Mouse (Mus musculus): ENCODE results near the gene Wdr11.

DNA sequence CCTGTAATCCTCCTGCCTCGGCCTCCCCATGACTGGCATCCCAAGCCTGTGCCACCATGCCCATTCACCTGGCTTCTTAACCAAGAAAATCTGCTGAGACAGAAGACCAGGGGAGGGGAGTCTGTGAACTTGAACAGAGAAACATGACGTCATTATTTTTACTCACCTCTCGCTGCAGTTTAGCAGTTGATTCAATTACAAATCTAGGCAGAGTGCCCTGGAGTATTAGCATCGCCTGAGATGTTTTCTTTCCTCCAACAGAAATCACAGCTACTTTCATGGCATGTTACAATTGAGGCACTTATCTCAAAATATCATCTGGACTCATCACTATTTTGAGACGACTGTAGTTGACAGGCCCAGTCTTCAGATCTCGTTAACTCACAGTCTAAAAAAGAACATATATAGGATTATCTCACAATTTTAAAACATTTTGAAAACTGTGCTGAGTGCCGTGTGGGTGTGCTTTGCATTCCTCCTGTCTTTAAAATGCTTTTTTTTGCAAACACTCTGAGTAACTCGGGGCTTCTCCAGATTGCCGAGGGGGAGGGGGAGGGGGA is 61.3 kb downstream of the Wdr11 start:
- TF ChIP-seq EP300 (IDR thresholded peaks at IDR 0.05; ENCODE audit: low read depth) = no peak
- no peak for TF ChIP-seq CTCF (IDR thresholded peaks at IDR 0.05; ENCODE audit: low read depth)
